Mouse (Mus musculus) stomach, postnatal 0 days (tissue): ENCODE data around the gene Lcn4.

Experiments used
- CTCF ChIP-seq: IDR thresholded peaks from 2 replicates; pipeline ENCODE4 v1.5.1; 2016; ENCODE audit warnings: antibody characterized with exemption, low read depth, mild to moderate bottlenecking, moderate library complexity
- EP300 ChIP-seq: optimal IDR thresholded peaks from 2 replicates; pipeline ENCODE3; 2016; ENCODE audit warnings: antibody characterized with exemption

DNA sequence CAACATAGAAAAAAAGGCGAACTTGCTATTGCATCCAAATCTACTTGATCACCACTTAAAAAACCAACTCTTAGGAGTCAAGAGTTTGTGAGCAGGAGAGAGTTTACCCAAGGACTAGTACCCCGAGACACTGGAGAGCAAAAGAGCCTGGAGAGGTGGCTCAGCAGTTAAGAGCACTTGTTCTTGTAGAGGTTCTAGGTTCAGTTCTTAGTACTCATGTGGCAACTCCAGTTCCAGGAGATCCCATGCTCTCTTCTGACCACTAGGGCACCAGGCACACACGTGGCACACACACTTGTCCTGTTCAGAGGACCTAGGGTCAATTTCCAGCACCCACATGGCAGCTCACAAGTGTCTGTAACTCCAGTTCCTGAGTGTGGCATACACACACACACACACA lies 45.0 kb downstream of the Lcn4 start:
- TF ChIP-seq CTCF (peak; percentile 44), EP300 (no peak)
